Mouse (Mus musculus) embryonic facial prominence, embryonic 11.5 days (tissue): ENCODE results near the gene Gstt3. TPM values are rescaled to one million over a fixed set of nuclear protein-coding genes. Genes with fewer than 3 reads are reported as not detected.

Source experiments
- ATAC-seq: fragments of 200-750 bp; cut with Nextera tagmentation; replicated peaks from 2 replicates; pipeline ENCODE4 v1.8.0; 2017; ENCODE audit warnings: low read depth; ENCODE audit not compliant: insufficient number of reproducible peaks, low FRiP score, low TSS enrichment
- DNase-seq: peaks from one replicate; pipeline ENCODE4 v3.0.0-alpha.2; 2015; ENCODE audit warnings: low spot score
- H3K27ac ChIP-seq: fragments of 300-500 bp; sonication (generic); replicated peaks from 2 replicates; pipeline ENCODE4 v1.5.1; 2014; ENCODE audit warnings: mild to moderate bottlenecking, low read depth, low read length, control low read depth
- H3K27me3 ChIP-seq: fragments of 300-500 bp; sonication (generic); 2 replicates; pipeline ENCODE4 v1.6.1; 2014; ENCODE audit warnings: mild to moderate bottlenecking, low read length, moderate library complexity, mixed read lengths; ENCODE audit not compliant: control insufficient read depth, insufficient read depth
- H3K36me3 ChIP-seq: fragments of 300-500 bp; sonication (generic); replicated peaks from 2 replicates; pipeline ENCODE4 v1.6.1; 2014; ENCODE audit warnings: low read depth, mild to moderate bottlenecking, low read length, moderate library complexity, mixed read lengths; ENCODE audit not compliant: control insufficient read depth, insufficient read depth
- H3K4me1 ChIP-seq: fragments of 300-500 bp; sonication (generic); 2 replicates; pipeline ENCODE4 v1.6.1; 2014; ENCODE audit warnings: low read length, mixed read lengths; ENCODE audit not compliant: control insufficient read depth, insufficient read depth
- H3K4me2 ChIP-seq: fragments of 300-500 bp; sonication (generic); 2 replicates; pipeline ENCODE4 v1.6.1; 2014; ENCODE audit warnings: low read depth, mild to moderate bottlenecking, control low read depth, low read length, moderate library complexity
- H3K4me3 ChIP-seq: fragments of 300-500 bp; sonication (generic); 2 replicates; pipeline ENCODE4 v1.5.1; 2014; ENCODE audit warnings: low read depth, low read length, control low read depth
- H3K9ac ChIP-seq: fragments of 300-500 bp; sonication (generic); replicated peaks from 2 replicates; pipeline ENCODE4 v1.6.1; 2014; ENCODE audit warnings: mild to moderate bottlenecking, control low read depth, low read length
- H3K9me3 ChIP-seq: fragments of 300-500 bp; sonication (generic); replicated peaks from 2 replicates; pipeline ENCODE4 v1.6.1; 2016; ENCODE audit warnings: mild to moderate bottlenecking, low read length, inconsistent platforms, mixed read lengths; ENCODE audit not compliant: control insufficient read depth
- WGBS: fragments of 180-500 bp; shearing (Covaris S2); extraction: QIAGEN DNeasy Blood & Tissue Kit; methylation state at CpG from one replicate; pipeline ENCODE4 v1.1.7; 2014; 5-methylcytosine and 5-hydroxymethylcytosine counted together
- polyA plus RNA-seq: library from polyadenylated mRNA; unstranded; fragments of >200 nt; fragmentation: Nextera tagmentation; extraction: Ambion mirVana; gene quantifications from 2 replicates; pipeline ENCODE4 v1.2.1, GENCODE M21; 2014

Gstt3 gene
- polyA plus RNA-seq, 1 experiment from 2014 or later, result 5.9 TPM

DNA sequence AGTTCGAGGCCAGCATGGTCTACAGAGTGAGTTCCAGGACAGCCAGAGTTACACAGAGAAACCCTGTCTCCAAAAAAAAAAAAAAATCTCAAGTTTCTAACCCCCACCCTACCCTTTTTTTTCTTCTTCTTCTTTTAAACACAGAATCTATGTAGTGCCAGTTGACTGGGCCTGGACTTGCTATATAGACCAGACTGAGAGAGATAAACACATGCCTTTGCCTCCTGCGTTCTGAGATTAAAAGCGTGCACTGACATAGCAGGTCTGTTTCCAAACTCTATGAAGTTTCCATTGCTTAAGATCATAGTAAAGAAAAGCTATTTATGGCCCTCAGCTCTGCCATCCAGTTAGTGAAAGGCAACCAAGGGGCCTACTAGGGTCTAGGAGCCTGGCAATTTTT is 18.8 kb downstream of the Gstt3 start:
- Histone ChIP-seq H3K4me1 (no peaks in the 10 kb centered on the region), H3K9me3 (no peaks in the 10 kb centered on the region), H3K4me3 (no peak overlapping the region), H3K9ac (no peak overlapping the region), H3K27me3 (no peaks in the 10 kb centered on the region), H3K36me3 (peaks cover 4% of the 10 kb centered on the region), H3K4me2 (no peak overlapping the region), H3K27ac (no peak overlapping the region)
- ATAC-seq (no peak), DNase-seq (no peak)
- 97% methylated on average over 3 of the region's 3 CpGs for WGBS

DNA sequence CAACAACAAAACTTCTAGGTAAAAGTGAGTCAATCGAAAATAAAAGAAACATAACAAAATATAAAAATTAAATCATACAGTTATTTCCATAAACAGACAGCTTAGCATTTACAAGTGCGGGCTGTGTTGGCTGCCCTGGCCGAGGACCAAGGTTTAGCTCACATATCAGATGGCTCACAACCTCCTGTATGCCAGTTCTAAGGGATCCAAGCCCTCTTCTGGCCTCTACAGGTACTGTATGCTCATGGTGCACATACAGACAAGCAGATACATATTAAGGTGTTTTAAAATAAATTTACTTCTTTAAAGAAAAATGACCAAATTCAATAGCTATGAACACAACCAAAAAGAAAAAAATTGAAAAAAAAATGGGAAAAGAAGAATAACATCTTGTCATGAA is 20.9 kb downstream of the Gstt3 start:
- 98% methylated on average over 3 of the region's 3 CpGs for WGBS

DNA sequence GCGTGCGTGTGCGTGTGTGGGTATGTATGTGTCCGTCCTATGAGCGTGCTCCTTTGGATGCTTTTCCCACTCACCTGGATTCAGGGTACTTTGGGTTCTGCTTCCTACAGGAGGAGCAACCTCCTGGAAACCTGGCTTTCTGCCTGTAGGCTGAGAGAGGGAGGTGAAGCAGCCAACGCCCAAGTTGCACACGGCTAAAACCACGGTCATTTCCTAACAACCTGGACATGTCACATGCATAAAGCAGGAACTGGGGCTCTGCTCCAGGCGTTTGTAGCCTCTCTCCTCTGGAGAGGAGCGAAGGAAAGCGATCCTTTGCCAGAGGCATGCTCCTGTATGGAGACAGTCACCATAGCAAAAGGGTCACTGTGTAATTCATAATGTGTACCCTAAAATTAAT is 24.5 kb downstream of the Gstt3 start:
- Histone ChIP-seq H3K4me3 (no peak overlapping the region), H3K9me3 (no peaks in the 10 kb centered on the region), H3K9ac (no peak overlapping the region), H3K36me3 (peaks cover 4% of the 10 kb centered on the region), H3K4me1 (no peaks in the 10 kb centered on the region), H3K4me2 (no peak overlapping the region), H3K27ac (no peak overlapping the region), H3K27me3 (no peaks in the 10 kb centered on the region)
- 94% methylated on average over 11 of the region's 11 CpGs for WGBS
- DNase-seq (no peak), ATAC-seq (no peak)

More for the DNA sequence above, 20.9 kb downstream of the Gstt3 start:
- no peaks in the 10 kb centered on the region for H3K9me3 ChIP-seq
- H3K9ac ChIP-seq, result no peak overlapping the region
- no peaks in the 10 kb centered on the region for H3K4me1 ChIP-seq
- DNase-seq (no peak), ATAC-seq (no peak)
- peaks cover 4% of the 10 kb centered on the region for H3K36me3 ChIP-seq
- H3K4me2 ChIP-seq, result no peak overlapping the region
- H3K27me3 ChIP-seq, result no peaks in the 10 kb centered on the region
- H3K27ac ChIP-seq, result no peak overlapping the region
- H3K4me3 ChIP-seq, result no peak overlapping the region

DNA sequence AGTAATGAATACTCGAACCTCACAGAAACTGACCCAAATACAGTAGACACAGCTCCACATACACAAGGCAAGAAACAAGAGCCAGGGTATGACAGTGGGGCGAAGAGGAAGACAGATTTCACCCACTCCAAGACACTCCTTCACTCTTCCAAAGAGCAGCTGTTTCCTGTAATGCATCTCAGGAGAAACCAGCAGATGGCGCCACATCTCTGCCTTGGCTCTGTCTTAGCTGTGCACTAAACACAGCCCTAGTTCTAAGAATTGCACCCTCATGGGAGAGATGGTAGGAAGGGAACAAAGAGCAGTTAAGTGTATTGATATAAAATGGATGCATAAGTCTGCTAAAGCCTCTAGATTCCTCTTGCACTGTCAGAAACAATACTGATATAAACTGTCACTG is 37.2 kb downstream of the Gstt3 start:
- ATAC-seq, result no peak; the same call in 1 of the 2 replicates
- H3K36me3 ChIP-seq, result peaks cover 10% of the 10 kb centered on the region
- 48% methylated on average over 3 of the region's 3 CpGs for WGBS

DNA sequence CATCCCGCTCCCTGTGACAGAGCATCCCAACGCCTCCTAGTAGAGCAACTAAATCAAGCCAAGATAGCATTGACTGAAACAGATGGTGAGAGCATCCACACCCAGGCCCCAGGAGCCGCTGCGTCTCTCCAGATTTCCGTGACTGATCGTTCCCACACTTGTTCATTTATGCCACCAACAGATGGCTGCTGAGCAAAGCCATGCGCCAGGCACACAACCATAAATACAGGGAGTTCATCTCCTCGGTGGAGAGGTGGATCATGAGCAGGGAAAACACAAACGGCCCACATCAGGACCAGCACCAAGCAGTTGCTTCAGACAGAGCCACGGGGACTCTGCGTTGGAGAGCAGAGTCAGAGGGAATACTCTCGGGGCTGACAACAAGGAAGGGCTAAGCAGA is 37.8 kb downstream of the Gstt3 start:
- peaks cover 8% of the 10 kb centered on the region for H3K36me3 ChIP-seq
- H3K4me2 ChIP-seq, result no peak overlapping the region
- no peak for ATAC-seq
- H3K9me3 ChIP-seq, result no peaks in the 10 kb centered on the region
- DNase-seq, result no peak
- no peak overlapping the region for H3K27ac ChIP-seq
- H3K4me3 ChIP-seq, result no peak overlapping the region
- H3K4me1 ChIP-seq, result no peaks in the 10 kb centered on the region
- no peak overlapping the region for H3K9ac ChIP-seq
- WGBS, result 92% methylated on average over 12 of the region's 12 CpGs
- no peaks in the 10 kb centered on the region for H3K27me3 ChIP-seq

More for the DNA sequence above, 37.2 kb downstream of the Gstt3 start:
- Histone ChIP-seq H3K4me3 (no peak overlapping the region), H3K27ac (no peak overlapping the region), H3K4me2 (no peak overlapping the region), H3K4me1 (no peaks in the 10 kb centered on the region), H3K9ac (no peak overlapping the region), H3K9me3 (no peaks in the 10 kb centered on the region), H3K27me3 (no peaks in the 10 kb centered on the region)
- DNase-seq, result peak; percentile 87

DNA sequence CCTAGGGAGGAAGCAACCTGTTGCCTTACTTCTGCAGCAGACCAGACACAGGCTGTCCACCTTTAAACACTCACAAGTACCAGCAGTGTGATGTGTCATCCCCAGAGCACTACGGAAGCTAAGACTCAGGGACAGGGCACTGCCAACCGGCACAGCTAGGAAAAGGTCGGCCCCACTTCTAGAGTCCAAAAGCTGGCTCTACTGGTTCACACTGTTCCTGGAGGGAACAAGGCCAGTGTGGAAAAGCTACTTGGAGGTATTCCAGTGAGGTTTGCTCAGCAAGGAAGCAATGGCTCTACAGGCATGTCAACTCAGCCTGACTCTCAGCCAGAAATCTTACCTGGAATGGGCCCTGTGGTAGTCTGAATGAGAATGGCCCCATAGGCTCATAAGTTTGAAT is 40.3 kb downstream of the Gstt3 start:
- Histone ChIP-seq H3K4me2 (no peak overlapping the region), H3K36me3 (peaks cover 4% of the 10 kb centered on the region), H3K4me3 (no peak overlapping the region), H3K9me3 (no peaks in the 10 kb centered on the region), H3K27ac (no peak overlapping the region), H3K4me1 (no peaks in the 10 kb centered on the region), H3K9ac (no peak overlapping the region), H3K27me3 (no peaks in the 10 kb centered on the region)
- ATAC-seq (no peak), DNase-seq (no peak)
- WGBS, result 95% methylated on average over 3 of the region's 3 CpGs

DNA sequence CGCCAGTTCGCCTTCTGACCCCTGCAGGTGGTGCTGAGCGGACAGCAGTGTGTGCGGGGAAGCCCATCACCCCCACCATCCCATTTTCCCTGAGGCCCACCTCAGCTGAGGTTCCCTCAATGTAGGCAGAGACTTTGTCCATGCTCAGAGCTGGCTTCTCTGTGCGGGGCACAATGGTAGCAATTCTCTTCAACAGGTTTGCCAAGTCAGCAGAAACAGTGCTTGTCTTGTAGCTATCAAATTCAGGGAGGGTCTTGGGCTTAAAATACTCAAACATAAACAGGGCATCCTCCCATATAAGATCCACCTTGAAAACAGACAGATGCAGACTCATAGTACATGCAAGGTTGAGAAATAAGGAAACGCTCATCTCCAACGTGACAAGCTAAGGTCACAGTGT is 55.8 kb downstream of the Gstt3 start:
- Histone ChIP-seq H3K27ac (no peak overlapping the region), H3K4me3 (no peak overlapping the region), H3K4me1 (no peaks in the 10 kb centered on the region), H3K4me2 (no peak overlapping the region), H3K36me3 (peaks cover 10% of the 10 kb centered on the region), H3K9me3 (no peaks in the 10 kb centered on the region), H3K9ac (no peak overlapping the region), H3K27me3 (no peaks in the 10 kb centered on the region)
- ATAC-seq (no peak), DNase-seq (no peak)
- WGBS, result 91% methylated on average over 7 of the region's 7 CpGs
